Mouse (Mus musculus) megakaryocyte, embryonic 14.5 days (primary cell): ENCODE measurements around the gene Vsig10.

ENCODE experiments used
- FLI1 ChIP-seq: IDR thresholded peaks from 2 replicates; pipeline ENCODE4 v1.6.1; 2012; ENCODE audit warnings: low read length, inconsistent platforms, mixed read lengths
- GATA1 ChIP-seq: IDR thresholded peaks from 3 replicates; pipeline ENCODE4 v1.6.1; 2012; ENCODE audit warnings: mixed read lengths, low read length, inconsistent platforms, borderline replicate concordance

- no peak for TF ChIP-seq GATA1
- TF ChIP-seq FLI1, result no peak
Measured at GRCm38 (mm10) chr5:117365904-117366561, 47.1 kb downstream of the Vsig10 start.
